Mouse (Mus musculus) intestine, embryonic 16.5 days (tissue): ENCODE data around the gene Eef1a2. TPM values are rescaled to one million over a fixed set of nuclear protein-coding genes. Genes with fewer than 3 reads are reported as not detected.

Experiments used
- ATAC-seq: fragments of 200-750 bp; cut with Nextera tagmentation; 2 replicates; pipeline ENCODE4 v1.8.0; 2017; ENCODE audit warnings: moderate TSS enrichment, moderate library complexity
- H3K27ac ChIP-seq: fragments of 300-500 bp; sonication (generic); 2 replicates; pipeline ENCODE4 v1.5.1; 2014; ENCODE audit warnings: mild to moderate bottlenecking, low read length
- H3K27me3 ChIP-seq: fragments of 300-500 bp; sonication (generic); replicated peaks from 2 replicates; pipeline ENCODE4 v1.6.1; 2014; ENCODE audit warnings: low read length, control low read depth, mixed read lengths; ENCODE audit not compliant: control insufficient read depth, insufficient read depth
- H3K36me3 ChIP-seq: fragments of 300-500 bp; sonication (generic); 2 replicates; pipeline ENCODE4 v1.6.1; 2014; ENCODE audit warnings: low read length, control low read depth; ENCODE audit not compliant: control insufficient read depth, insufficient read depth
- H3K4me1 ChIP-seq: fragments of 300-500 bp; sonication (generic); 2 replicates; pipeline ENCODE4 v1.6.1; 2014; ENCODE audit warnings: low read length, control low read depth, mixed read lengths; ENCODE audit not compliant: control insufficient read depth, insufficient read depth
- H3K4me2 ChIP-seq: fragments of 300-500 bp; sonication (generic); 2 replicates; pipeline ENCODE4 v1.6.1; 2014; ENCODE audit warnings: low read depth, low read length, control low read depth
- H3K4me3 ChIP-seq: fragments of 300-500 bp; sonication (generic); 2 replicates; pipeline ENCODE4 v1.5.1; 2014; ENCODE audit warnings: mild to moderate bottlenecking, low read length
- H3K9ac ChIP-seq: fragments of 300-500 bp; sonication (generic); 2 replicates; pipeline ENCODE4 v1.6.1; 2014; ENCODE audit warnings: low read depth, low read length
- H3K9me3 ChIP-seq: fragments of 300-500 bp; sonication (generic); 2 replicates; pipeline ENCODE4 v1.6.1; 2016; ENCODE audit warnings: low read length, control low read depth; ENCODE audit not compliant: control insufficient read depth
- WGBS: fragments of 180-500 bp; shearing (Covaris S2); extraction: QIAGEN DNeasy Blood & Tissue Kit; methylation state at CpG from one replicate; pipeline ENCODE4 v1.1.7; 2014; 5-methylcytosine and 5-hydroxymethylcytosine counted together
- polyA plus RNA-seq: library from polyadenylated mRNA; unstranded; fragments of >200 nt; fragmentation: Nextera tagmentation; extraction: Ambion mirVana; gene quantifications from 2 replicates; pipeline ENCODE4 v1.2.1, GENCODE M21; 2015

Eef1a2 gene
- polyA plus RNA-seq, 1 experiment from 2014 or later: 0.06 TPM

DNA sequence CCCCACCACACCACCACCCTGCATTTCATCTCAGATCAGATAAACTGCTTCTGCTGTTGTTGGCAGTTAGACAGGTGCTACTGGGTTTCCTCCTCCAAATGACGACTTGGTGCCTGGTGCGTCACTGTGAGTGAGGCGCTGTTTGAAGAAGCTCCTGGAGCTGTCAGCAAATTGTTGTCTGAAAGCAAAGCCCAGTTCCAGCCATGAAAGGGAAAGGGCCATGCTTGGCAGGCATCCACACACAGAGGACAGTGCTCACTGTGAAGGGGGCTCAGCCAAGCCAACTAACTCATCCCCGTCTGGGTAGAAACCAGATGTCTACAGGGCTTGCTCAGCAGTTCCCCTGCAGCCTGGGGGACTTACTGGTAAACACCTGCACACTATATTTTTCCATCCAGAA is 27.9 kb downstream of the Eef1a2 start:
- H3K4me1 ChIP-seq: no peaks in the 10 kb centered on the region
- no peak overlapping the region for H3K27ac ChIP-seq
- H3K4me2 ChIP-seq: no peak overlapping the region
- H3K9ac ChIP-seq: no peak overlapping the region
- WGBS: 73% methylated on average over 4 of the region's 4 CpGs
- H3K9me3 ChIP-seq: no peaks in the 10 kb centered on the region
- H3K4me3 ChIP-seq: no peak overlapping the region
- peaks cover 13% of the 10 kb centered on the region for H3K27me3 ChIP-seq
- no peak for ATAC-seq
- no peaks in the 10 kb centered on the region for H3K36me3 ChIP-seq

- Histone ChIP-seq H3K4me2 (no peak overlapping the region), H3K4me3 (no peak overlapping the region), H3K36me3 (no peaks in the 10 kb centered on the region), H3K9me3 (no peaks in the 10 kb centered on the region), H3K27ac (no peak overlapping the region), H3K27me3 (peaks cover 1% of the 10 kb centered on the region), H3K9ac (no peak overlapping the region), H3K4me1 (no peaks in the 10 kb centered on the region)
- 46% methylated on average over 3 of the region's 3 CpGs for whole genome bisulfite sequencing
- no peak for ATAC-seq
Measured at GRCm38 (mm10) chr2:181127786-181128185, 29.0 kb downstream of the Eef1a2 start.

- Histone ChIP-seq H3K4me1 (no peaks in the 10 kb centered on the region), H3K4me3 (no peak overlapping the region), H3K27ac (no peak overlapping the region), H3K36me3 (no peaks in the 10 kb centered on the region), H3K4me2 (no peak overlapping the region), H3K9ac (no peak overlapping the region), H3K9me3 (no peaks in the 10 kb centered on the region), H3K27me3 (no peaks in the 10 kb centered on the region)
- no peak for ATAC-seq
- WGBS: 46% methylated on average over 7 of the region's 7 CpGs
Measured at GRCm38 (mm10) chr2:181125726-181126455, 30.9 kb downstream of the Eef1a2 start.

GRCm38 (mm10) chr2:181122642-181123041 is 34.2 kb downstream of the Eef1a2 start:
- H3K36me3 ChIP-seq: no peaks in the 10 kb centered on the region
- H3K9ac ChIP-seq: no peak overlapping the region
- no peak overlapping the region for H3K4me3 ChIP-seq
- ATAC-seq: no peak
- H3K27me3 ChIP-seq: no peaks in the 10 kb centered on the region
- no peak overlapping the region for H3K4me2 ChIP-seq
- no peak overlapping the region for H3K27ac ChIP-seq
- no peaks in the 10 kb centered on the region for H3K9me3 ChIP-seq
- H3K4me1 ChIP-seq: no peaks in the 10 kb centered on the region

DNA sequence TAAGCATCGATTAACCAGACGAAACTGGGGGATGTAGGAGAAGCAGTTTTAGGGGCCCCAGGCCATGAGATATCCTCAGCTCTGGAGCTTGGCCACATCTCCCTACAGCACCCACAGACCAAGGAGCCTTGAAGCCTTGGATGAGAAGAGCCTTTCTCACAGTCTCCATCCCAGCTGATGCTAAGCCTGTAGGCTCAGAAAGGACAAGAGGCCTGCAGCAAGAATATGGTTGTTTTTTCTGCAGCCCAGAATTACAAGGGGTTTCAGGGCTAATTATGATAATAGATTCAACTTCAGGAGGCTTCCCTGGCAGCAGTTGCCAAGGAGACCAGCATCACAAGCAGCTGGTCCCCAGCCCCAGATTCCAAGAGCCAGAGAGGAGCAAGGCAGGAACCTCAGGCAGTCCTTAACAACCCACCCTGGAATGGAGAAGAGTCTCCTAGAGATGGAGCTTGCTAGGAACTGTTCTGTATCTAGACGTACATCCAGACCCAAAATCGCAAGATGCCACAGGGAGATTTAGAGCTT is 35.8 kb downstream of the Eef1a2 start:
- H3K4me2 ChIP-seq: no peak overlapping the region
- H3K9ac ChIP-seq: no peak overlapping the region
- no peak for ATAC-seq
- no peak overlapping the region for H3K27ac ChIP-seq
- H3K4me3 ChIP-seq: no peak overlapping the region
- no peaks in the 10 kb centered on the region for H3K4me1 ChIP-seq
- no peaks in the 10 kb centered on the region for H3K36me3 ChIP-seq
- H3K27me3 ChIP-seq: no peaks in the 10 kb centered on the region
- H3K9me3 ChIP-seq: no peaks in the 10 kb centered on the region
- WGBS: 78% methylated on average over 4 of the region's 4 CpGs

GRCm38 (mm10) chr2:181119952-181120351 is 36.9 kb downstream of the Eef1a2 start:
- 18% methylated on average over 10 of the region's 10 CpGs for WGBS
- no peaks in the 10 kb centered on the region for H3K4me1 ChIP-seq

DNA sequence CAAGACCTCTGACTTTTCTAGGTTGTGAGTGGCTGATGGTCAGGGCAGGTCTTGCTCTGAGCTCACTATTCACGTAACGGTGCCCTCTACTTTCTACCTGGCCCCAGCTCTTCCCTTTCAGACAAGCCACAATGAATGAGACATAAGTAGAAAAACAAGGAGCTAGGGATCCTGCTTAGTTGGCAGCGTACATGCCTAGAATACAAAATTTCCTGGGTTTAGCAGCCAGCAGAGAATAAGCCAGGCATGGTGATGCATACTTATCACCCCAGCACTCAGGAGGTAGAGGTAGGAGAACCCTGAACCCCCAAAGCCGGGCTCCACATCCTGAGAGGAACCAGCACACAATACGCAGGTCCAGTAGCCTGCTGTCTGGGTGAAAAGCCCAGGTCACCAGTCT is 40.4 kb downstream of the Eef1a2 start:
- no peak overlapping the region for H3K4me2 ChIP-seq
- WGBS: 84% methylated on average over 5 of the region's 5 CpGs
- no peak for ATAC-seq

More at GRCm38 (mm10) chr2:181119952-181120351, 36.9 kb downstream of the Eef1a2 start:
- Histone ChIP-seq H3K4me3 (no peak overlapping the region), H3K27me3 (no peaks in the 10 kb centered on the region), H3K4me2 (no peak overlapping the region), H3K36me3 (no peaks in the 10 kb centered on the region), H3K9me3 (no peaks in the 10 kb centered on the region), H3K27ac (no peak overlapping the region), H3K9ac (no peak overlapping the region)
- ATAC-seq: no peak

DNA sequence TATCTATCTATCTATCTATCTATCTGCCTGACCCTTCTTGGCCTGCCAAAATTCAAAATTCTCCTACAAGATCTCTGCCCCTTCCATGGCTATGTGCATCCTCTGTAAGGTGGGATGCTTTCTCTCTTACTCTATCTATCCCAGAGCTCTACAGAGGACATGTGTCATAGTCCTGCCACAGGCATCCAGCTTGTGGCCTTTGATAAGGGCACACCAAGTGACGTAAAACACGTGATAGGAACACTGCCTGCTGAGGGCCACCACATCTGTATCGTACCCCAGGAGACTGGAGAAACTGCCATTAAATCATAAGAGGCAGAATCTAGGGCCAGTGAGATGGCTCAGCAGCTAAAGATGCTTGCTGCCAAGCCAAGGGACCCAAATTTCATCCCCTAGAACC is 41.4 kb downstream of the Eef1a2 start:
- Histone ChIP-seq H3K9me3 (no peaks in the 10 kb centered on the region), H3K9ac (no peak overlapping the region), H3K27ac (no peak overlapping the region), H3K4me3 (no peak overlapping the region), H3K36me3 (no peaks in the 10 kb centered on the region), H3K27me3 (no peaks in the 10 kb centered on the region), H3K4me2 (no peak overlapping the region), H3K4me1 (no peaks in the 10 kb centered on the region)
- WGBS: 78% methylated on average over 3 of the region's 3 CpGs
- ATAC-seq: no peak

More for the DNA sequence above, 40.4 kb downstream of the Eef1a2 start:
- Histone ChIP-seq H3K27ac (no peak overlapping the region), H3K27me3 (no peaks in the 10 kb centered on the region), H3K4me3 (no peak overlapping the region), H3K4me1 (no peaks in the 10 kb centered on the region), H3K9me3 (no peaks in the 10 kb centered on the region), H3K9ac (no peak overlapping the region), H3K36me3 (no peaks in the 10 kb centered on the region)

- no peak overlapping the region for H3K4me3 ChIP-seq
- no peaks in the 10 kb centered on the region for H3K4me1 ChIP-seq
- H3K27ac ChIP-seq: no peak overlapping the region
- 69% methylated on average over 8 of the region's 8 CpGs for WGBS
- no peaks in the 10 kb centered on the region for H3K9me3 ChIP-seq
- no peak overlapping the region for H3K9ac ChIP-seq
- ATAC-seq: no peak
- no peak overlapping the region for H3K4me2 ChIP-seq
- H3K36me3 ChIP-seq: no peaks in the 10 kb centered on the region
- no peaks in the 10 kb centered on the region for H3K27me3 ChIP-seq
Measured at GRCm38 (mm10) chr2:181113762-181114361, 43.0 kb downstream of the Eef1a2 start.
